ENCODE assay signal across 8 mouse cellular contexts in genomic region chr1:57890259-57890902, GRCm38 (mm10).
DNase-seq lines count a peak whose midpoint lies in the region; ATAC-seq lines count a peak whose summit lies in the region.

No protein-coding gene starts in this region.

- 0 out of 2 replicates have a peak, but pooled peaks have one; percentile 44 for ATAC-seq in neural tube, embryonic 14.5 days (ENCODE audit: low read depth)
- peak; percentile 69 for ATAC-seq in heart, embryonic 12.5 days (ENCODE audit: insufficient number of reproducible peaks, low FRiP score)
- ATAC-seq in kidney, embryonic 15.5 days (replicated peaks; ENCODE audit: low FRiP score), result 0 out of 2 replicates have a peak, but pooled peaks have one; percentile 25
- ATAC-seq in midbrain, embryonic 16.5 days, result peak; percentile 76

- H3K27ac ChIP-seq in neural tube, embryonic 14.5 days (ENCODE audit: low read depth, low read length), result no peak overlapping the region
- peak overlapping the region; percentile 58 for H3K27ac ChIP-seq in heart, embryonic 12.5 days (ENCODE audit: poor library complexity, severe bottlenecking)
- peak overlapping the region; percentile 74 for H3K27ac ChIP-seq in kidney, embryonic 15.5 days
- 0 out of 2 replicates have a peak overlapping the region, but pooled peaks have one; percentile 2 for H3K27ac ChIP-seq in midbrain, embryonic 16.5 days (ENCODE audit: low read length)

- H3K36me3 ChIP-seq in neural tube, embryonic 14.5 days (ENCODE audit: control insufficient read depth, insufficient read depth, low read length), result no peaks in the 10 kb centered on the region
- peaks cover 20% of the 10 kb centered on the region for H3K36me3 ChIP-seq in heart, embryonic 12.5 days
- H3K36me3 ChIP-seq in kidney, embryonic 15.5 days, result peaks cover 15% of the 10 kb centered on the region
- 0 out of 2 replicates have a peak, but pooled peaks cover 3% of the 10 kb centered on the region for H3K36me3 ChIP-seq in midbrain, embryonic 16.5 days (ENCODE audit: control insufficient read depth, insufficient read depth, low read length)

- no peak overlapping the region for H3K9ac ChIP-seq in neural tube, embryonic 14.5 days (replicated peaks; ENCODE audit: low read depth, low read length)
- no peak overlapping the region for H3K9ac ChIP-seq in heart, embryonic 12.5 days
- H3K9ac ChIP-seq in kidney, embryonic 15.5 days, result no peak overlapping the region
- no peak overlapping the region for H3K9ac ChIP-seq in midbrain, embryonic 16.5 days (ENCODE audit: low read depth, low read length)

- 26% methylated on average over 5 of the region's 5 CpGs for WGBS in neural tube, embryonic 14.5 days
- 19% methylated on average over 5 of the region's 5 CpGs for WGBS in heart, embryonic 12.5 days
- whole genome bisulfite sequencing in kidney, embryonic 15.5 days, result 34% methylated on average over 5 of the region's 5 CpGs
- 8% methylated on average over 5 of the region's 5 CpGs for WGBS in midbrain, embryonic 16.5 days

- DNase-seq in neural tube, embryonic 10.5 days (ENCODE audit: extremely low spot score, low spot score), result no peak
- DNase-seq in cerebellum, adult 11-12 months, result no peak
- DNase-seq in gastrocnemius, postnatal 25 days, result no peak
- no peak for DNase-seq in layer of hippocampus, adult 9-11 months

- H3K27me3 ChIP-seq in neural tube, embryonic 14.5 days (ENCODE audit: control insufficient read depth, insufficient read depth, low read length), result no peaks in the 10 kb centered on the region
- H3K27me3 ChIP-seq in heart, embryonic 12.5 days (replicated peaks), result no peaks in the 10 kb centered on the region
- no peaks in the 10 kb centered on the region for H3K27me3 ChIP-seq in kidney, embryonic 15.5 days
- no peaks in the 10 kb centered on the region for H3K27me3 ChIP-seq in midbrain, embryonic 16.5 days (ENCODE audit: control insufficient read depth, insufficient read depth, low read depth, low read length)

- H3K4me2 ChIP-seq in neural tube, embryonic 14.5 days (ENCODE audit: low read depth, low read length), result no peak overlapping the region
- H3K4me2 ChIP-seq in heart, embryonic 12.5 days, result peak overlapping the region; percentile 38; the same call in 1 of the 2 replicates
- H3K4me2 ChIP-seq in kidney, embryonic 15.5 days, result no peak overlapping the region
- H3K4me2 ChIP-seq in midbrain, embryonic 16.5 days (ENCODE audit: low read length), result no peak overlapping the region

- no peak overlapping the region for H3K4me3 ChIP-seq in neural tube, embryonic 14.5 days (ENCODE audit: low read depth, low read length)
- no peak overlapping the region for H3K4me3 ChIP-seq in heart, embryonic 12.5 days
- H3K4me3 ChIP-seq in kidney, embryonic 15.5 days (replicated peaks), result no peak overlapping the region
- no peak overlapping the region for H3K4me3 ChIP-seq in midbrain, embryonic 16.5 days (ENCODE audit: low read depth, low read length)

- no peaks in the 10 kb centered on the region for H3K9me3 ChIP-seq in neural tube, embryonic 14.5 days (ENCODE audit: control insufficient read depth, low read length)
- H3K9me3 ChIP-seq in heart, embryonic 12.5 days (replicated peaks), result peaks cover 4% of the 10 kb centered on the region; the same call in 1 of the 2 replicates
- H3K9me3 ChIP-seq in kidney, embryonic 15.5 days (replicated peaks), result no peaks in the 10 kb centered on the region
- no peaks in the 10 kb centered on the region for H3K9me3 ChIP-seq in midbrain, embryonic 16.5 days (replicated peaks; ENCODE audit: control insufficient read depth, low read length, poor library complexity, severe bottlenecking)

- no peaks in the 10 kb centered on the region for H3K4me1 ChIP-seq in neural tube, embryonic 14.5 days (ENCODE audit: control insufficient read depth, insufficient read depth, low read length)
- H3K4me1 ChIP-seq in heart, embryonic 12.5 days (replicated peaks), result peaks cover 26% of the 10 kb centered on the region
- peaks cover 14% of the 10 kb centered on the region; the same call in 1 of the 2 replicates for H3K4me1 ChIP-seq in kidney, embryonic 15.5 days
- peaks cover 2% of the 10 kb centered on the region; the same call in 1 of the 2 replicates for H3K4me1 ChIP-seq in midbrain, embryonic 16.5 days (ENCODE audit: control insufficient read depth, insufficient read depth, low read length)

Comparison
In these comparisons a context has a peak if more than half of its experiments do, and no peak if none do; other contexts are left out.
1. ATAC-seq: peak in every context shown above with its lines; median percentile 76 in midbrain, embryonic 16.5 days; 69 in heart, embryonic 12.5 days; 44 in neural tube, embryonic 14.5 days; 25 in kidney, embryonic 15.5 days.